In genomic region chr6:31088973-31089368, GRCm38 (mm10) we compare ENCODE assay signal across 10 mouse cellular contexts.
DNase-seq lines count a peak whose midpoint lies in the region; ATAC-seq and TF ChIP-seq lines count a peak whose summit lies in the region.
"Had no signal": no experiment of that assay in that cellular context is flagged by ENCODE, and none has a peak within 500 bp of the region (broad histone marks: within the 10 kb centered on the region; RNA-seq: fewer than 3 reads in every experiment).

No protein-coding gene starts in this region.

- H3K9me3 ChIP-seq in kidney, postnatal 0 days (replicated peaks; ENCODE audit: low read length): no peaks in the 10 kb centered on the region
- H3K9me3 ChIP-seq in embryonic facial prominence, embryonic 14.5 days (ENCODE audit: control insufficient read depth, low read length): no peaks in the 10 kb centered on the region
- H3K9me3 ChIP-seq in intestine, postnatal 0 days (ENCODE audit: control insufficient read depth): no peaks in the 10 kb centered on the region
- H3K9me3 ChIP-seq in neural tube, embryonic 14.5 days (ENCODE audit: control insufficient read depth, low read length): no peaks in the 10 kb centered on the region

- TF ChIP-seq CTCF in kidney, postnatal 0 days (IDR thresholded peaks at IDR 0.05; ENCODE audit: low read depth): no peak
- no peak for TF ChIP-seq CTCF in kidney, adult 2 months (conservative IDR thresholded peaks at IDR 0.05; ENCODE audit: insufficient read depth, insufficient read length, low read depth, low read length)
- no peak for TF ChIP-seq CTCF in intestine, postnatal 0 days (IDR thresholded peaks at IDR 0.05; ENCODE audit: low read depth)

- H3K4me3 ChIP-seq in kidney, postnatal 0 days (replicated peaks; ENCODE audit: low read depth, low read length): peak overlapping the region; percentile 29
- no peak overlapping the region for H3K4me3 ChIP-seq in kidney, adult 2 months (ENCODE audit: insufficient read depth, low read depth, low read length)
- no peak overlapping the region for H3K4me3 ChIP-seq in embryonic facial prominence, embryonic 14.5 days (ENCODE audit: low read depth, low read length)
- H3K4me3 ChIP-seq in intestine, postnatal 0 days (ENCODE audit: low read depth, low read length): peak overlapping the region; percentile 14; the same call in 1 of the 2 replicates
- H3K4me3 ChIP-seq in neural tube, embryonic 14.5 days (ENCODE audit: low read depth, low read length): peak overlapping the region; percentile 15; the same call in 1 of the 2 replicates

- 12% methylated on average over 5 of the region's 5 CpGs for WGBS in kidney, postnatal 0 days
- WGBS in kidney, adult 2 months: 37% methylated on average over 5 of the region's 5 CpGs
- 31% methylated on average over 5 of the region's 5 CpGs for WGBS in embryonic facial prominence, embryonic 14.5 days
- 20% methylated on average over 5 of the region's 5 CpGs for WGBS in intestine, postnatal 0 days
- 19% methylated on average over 5 of the region's 5 CpGs for WGBS in neural tube, embryonic 14.5 days

- DNase-seq in kidney, postnatal 0 days (ENCODE audit: low spot score): peak; percentile 29
- no peak for DNase-seq in kidney, adult 2 months
- peak; percentile 44 for DNase-seq in embryonic facial prominence, embryonic 14.5 days (ENCODE audit: low spot score)
- no peak for DNase-seq in right cerebral cortex, postnatal 10 days (ENCODE audit: low spot score in 2 of 2)
- no peak for DNase-seq in right cerebral cortex, postnatal 36 days (ENCODE audit: low spot score in 2 of 2)
- DNase-seq in thymus, postnatal 4 days: no peak
- DNase-seq: cerebellum, adult 8-10 months; kidney, adult 9 months had no signal

- H3K27me3 ChIP-seq in kidney, postnatal 0 days (ENCODE audit: insufficient read depth, low read length): no peaks in the 10 kb centered on the region
- H3K27me3 ChIP-seq in kidney, adult 2 months (replicated peaks; ENCODE audit: control insufficient read depth, insufficient read depth, low read length): no peaks in the 10 kb centered on the region
- no peaks in the 10 kb centered on the region for H3K27me3 ChIP-seq in embryonic facial prominence, embryonic 14.5 days (replicated peaks; ENCODE audit: control insufficient read depth, insufficient read depth, low read length)
- no peaks in the 10 kb centered on the region for H3K27me3 ChIP-seq in intestine, postnatal 0 days (replicated peaks; ENCODE audit: control insufficient read depth, insufficient read depth, low read length)
- no peaks in the 10 kb centered on the region for H3K27me3 ChIP-seq in neural tube, embryonic 14.5 days (ENCODE audit: control insufficient read depth, insufficient read depth, low read length)

- no peak for TF ChIP-seq POLR2A in kidney, adult 2 months (IDR thresholded peaks at IDR 0.05; ENCODE audit: low read depth, low read length)

- H3K36me3 ChIP-seq in kidney, postnatal 0 days (ENCODE audit: insufficient read depth, low read length): no peaks in the 10 kb centered on the region
- peaks cover 11% of the 10 kb centered on the region for H3K36me3 ChIP-seq in kidney, adult 2 months (ENCODE audit: control insufficient read depth, insufficient read depth, low read length)
- H3K36me3 ChIP-seq in embryonic facial prominence, embryonic 14.5 days (ENCODE audit: control insufficient read depth, insufficient read depth, low read length): no peaks in the 10 kb centered on the region
- H3K36me3 ChIP-seq in intestine, postnatal 0 days (ENCODE audit: control insufficient read depth, insufficient read depth): no peaks in the 10 kb centered on the region
- H3K36me3 ChIP-seq in neural tube, embryonic 14.5 days (ENCODE audit: control insufficient read depth, insufficient read depth, low read length): no peaks in the 10 kb centered on the region

- H3K27ac ChIP-seq in kidney, postnatal 0 days: no peak overlapping the region
- H3K27ac ChIP-seq in kidney, adult 2 months (ENCODE audit: insufficient read depth, low read depth, low read length): no peak overlapping the region
- H3K27ac ChIP-seq in embryonic facial prominence, embryonic 14.5 days (replicated peaks; ENCODE audit: low read depth, low read length): peak overlapping the region; percentile 62; the same call in 1 of the 2 replicates
- no peak overlapping the region for H3K27ac ChIP-seq in intestine, postnatal 0 days (ENCODE audit: low read depth, low read length)
- no peak overlapping the region for H3K27ac ChIP-seq in neural tube, embryonic 14.5 days (ENCODE audit: low read depth, low read length)

- H3K4me1 ChIP-seq in kidney, postnatal 0 days (replicated peaks; ENCODE audit: insufficient read depth, low read length): peaks cover 17% of the 10 kb centered on the region
- peaks cover 5% of the 10 kb centered on the region; the same call in 1 of the 2 replicates for H3K4me1 ChIP-seq in kidney, adult 2 months (ENCODE audit: control insufficient read depth, insufficient read depth, low read length)
- peaks cover 21% of the 10 kb centered on the region; the same call in 1 of the 2 replicates for H3K4me1 ChIP-seq in embryonic facial prominence, embryonic 14.5 days (ENCODE audit: control insufficient read depth, insufficient read depth, low read length)
- 0 out of 2 replicates have a peak, but pooled peaks cover 5% of the 10 kb centered on the region for H3K4me1 ChIP-seq in intestine, postnatal 0 days (replicated peaks; ENCODE audit: control insufficient read depth, insufficient read depth, low read length)
- peaks cover 10% of the 10 kb centered on the region; the same call in 1 of the 2 replicates for H3K4me1 ChIP-seq in neural tube, embryonic 14.5 days (ENCODE audit: control insufficient read depth, insufficient read depth, low read length)

- peak overlapping the region; percentile 46; the same call in 1 of the 2 replicates for H3K9ac ChIP-seq in kidney, postnatal 0 days (ENCODE audit: low read depth, low read length)
- H3K9ac ChIP-seq in embryonic facial prominence, embryonic 14.5 days (ENCODE audit: low read depth, low read length): no peak overlapping the region
- H3K9ac ChIP-seq in intestine, postnatal 0 days (ENCODE audit: low read depth, low read length): 0 out of 2 replicates have a peak overlapping the region, but pooled peaks have one; percentile 17
- no peak overlapping the region for H3K9ac ChIP-seq in neural tube, embryonic 14.5 days (replicated peaks; ENCODE audit: low read depth, low read length)

- no peak; the same call in 1 of the 2 replicates for ATAC-seq in kidney, postnatal 0 days (replicated peaks; ENCODE audit: low FRiP score, low read depth)
- ATAC-seq in embryonic facial prominence, embryonic 14.5 days (ENCODE audit: low read depth): no peak
- no peak for ATAC-seq in intestine, postnatal 0 days
- peak; percentile 55; the same call in 1 of the 2 replicates for ATAC-seq in neural tube, embryonic 14.5 days (ENCODE audit: low read depth)

- H3K4me2 ChIP-seq in kidney, postnatal 0 days (ENCODE audit: low read length): peak overlapping the region; percentile 70
- peak overlapping the region; percentile 46 for H3K4me2 ChIP-seq in embryonic facial prominence, embryonic 14.5 days (ENCODE audit: low read depth, low read length)
- peak overlapping the region; percentile 57 for H3K4me2 ChIP-seq in intestine, postnatal 0 days (replicated peaks; ENCODE audit: low read depth)
- peak overlapping the region; percentile 54 for H3K4me2 ChIP-seq in neural tube, embryonic 14.5 days (ENCODE audit: low read depth, low read length)

Comparison
In these comparisons a context has a peak if more than half of its experiments do, and no peak if none do; other contexts are left out.
1. DNase-seq: peak in kidney, postnatal 0 days (single experiment) and embryonic facial prominence, embryonic 14.5 days (single experiment); none in kidney, adult 2 months (single experiment), right cerebral cortex, postnatal 10 days (0 of 2), right cerebral cortex, postnatal 36 days (0 of 2) and thymus, postnatal 4 days (single experiment).
2. H3K4me3 ChIP-seq: peak in kidney, postnatal 0 days (single experiment), intestine, postnatal 0 days (single experiment) and neural tube, embryonic 14.5 days (single experiment); none in kidney, adult 2 months (single experiment) and embryonic facial prominence, embryonic 14.5 days (single experiment).
3. H3K9ac ChIP-seq: peak in kidney, postnatal 0 days (single experiment) and intestine, postnatal 0 days (single experiment); none in embryonic facial prominence, embryonic 14.5 days (single experiment) and neural tube, embryonic 14.5 days (single experiment).
4. Peak in every context shown above with its lines, with median percentiles within 50 percentile points of each other: H3K4me2 ChIP-seq.